Mouse (Mus musculus): ENCODE results near the gene Ppid.

DNA sequence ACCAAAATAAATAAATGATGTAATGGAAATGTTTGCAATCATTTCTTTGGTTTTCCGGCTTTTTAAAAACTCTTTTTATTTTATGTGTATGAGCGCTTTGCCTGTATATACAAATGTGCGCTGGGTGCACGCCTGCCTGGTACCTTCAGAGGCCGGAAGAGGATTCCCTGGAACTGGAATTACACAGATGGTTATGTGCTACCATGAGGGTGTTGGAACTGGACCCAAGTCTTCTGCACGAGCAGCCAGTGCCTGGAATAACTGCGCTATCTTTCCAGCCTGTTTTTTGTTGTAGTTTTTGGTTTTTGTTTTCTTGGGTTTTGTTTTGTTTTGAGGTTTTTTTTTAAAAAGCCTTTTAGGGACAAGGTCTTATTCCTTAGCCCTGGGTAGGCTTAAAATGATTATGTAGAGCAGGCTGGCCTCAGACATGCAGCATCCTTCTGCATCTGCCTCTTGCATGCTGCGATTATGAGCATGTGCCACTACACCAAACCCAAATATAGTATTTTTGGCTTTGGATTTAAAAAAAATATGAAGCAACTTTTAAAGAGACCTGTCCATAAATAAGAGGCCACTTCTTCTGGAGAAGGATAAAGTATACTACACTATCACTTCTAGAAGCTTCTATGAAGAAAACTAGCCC is 41.3 kb upstream of the Ppid start:
- TF ChIP-seq CTCF (IDR thresholded peaks at IDR 0.05; ENCODE audit: low read depth, low read length) (no peak), POLR2AphosphoS5 (IDR thresholded peaks at IDR 0.05; ENCODE audit: insufficient replicate concordance, low read depth, low read length) (no peak), GATA1 (IDR thresholded peaks at IDR 0.05; ENCODE audit: borderline replicate concordance, low read length) (no peak), GATA2 (IDR thresholded peaks at IDR 0.05; ENCODE audit: borderline replicate concordance, low read depth, low read length) (no peak), TAL1 (conservative IDR thresholded peaks at IDR 0.05; ENCODE audit: low read depth, low read length) (no peak)
